Mouse (Mus musculus): ENCODE measurements around the gene Rnf8.

- no peak for TF ChIP-seq POLR2A (IDR thresholded peaks at IDR 0.05; ENCODE audit: insufficient read length, low read depth)
- TF ChIP-seq POLR2AphosphoS2 (IDR thresholded peaks at IDR 0.05; ENCODE audit: insufficient read length, low read depth), result no peak
- no peak for TF ChIP-seq MYOD1 (IDR thresholded peaks at IDR 0.05; ENCODE audit: control insufficient read depth in 1 of 3, insufficient read length in 2 of 3, low read depth in 2 of 3)
- TF ChIP-seq MAX (IDR thresholded peaks at IDR 0.05; ENCODE audit: low read depth), result no peak
- TF ChIP-seq E2F4 (IDR thresholded peaks at IDR 0.05; ENCODE audit: insufficient read depth), result no peak
- TF ChIP-seq CEBPB (IDR thresholded peaks at IDR 0.05; ENCODE audit: insufficient read depth, poor library complexity, severe bottlenecking), result no peak
- no peak for TF ChIP-seq SRF (IDR thresholded peaks at IDR 0.05; ENCODE audit: control insufficient read depth, insufficient read length, low read depth)
- no peak for TF ChIP-seq TCF12 (IDR thresholded peaks at IDR 0.05; ENCODE audit: insufficient read depth, poor library complexity, severe bottlenecking)
- no peak for TF ChIP-seq USF1 (IDR thresholded peaks at IDR 0.05; ENCODE audit: low read depth)
- no peak for TF ChIP-seq MYOG (IDR thresholded peaks at IDR 0.05; ENCODE audit: control insufficient read depth in 1 of 3, insufficient read depth in 1 of 3, insufficient read length in 2 of 3, low read depth in 2 of 3)
- no peak for TF ChIP-seq REST (IDR thresholded peaks at IDR 0.05; ENCODE audit: insufficient read depth, insufficient read length)
- no peak for TF ChIP-seq TCF3 (IDR thresholded peaks at IDR 0.05; ENCODE audit: insufficient read length, low read depth)
These were observed 68.5 kb downstream of the Rnf8 start for GRCm38 (mm10) chr17:29683127-29683526.
